Mouse (Mus musculus) forebrain, embryonic 16.5 days (tissue): ENCODE results near the gene Rplp1. TPM values are rescaled to one million over a fixed set of nuclear protein-coding genes. Genes with fewer than 3 reads are reported as not detected.

Source experiments
- ATAC-seq: fragments of 200-750 bp; cut with Nextera tagmentation; 2 replicates; pipeline ENCODE4 v1.8.0; 2017; ENCODE audit warnings: mild to moderate bottlenecking, moderate library complexity
- H3K27ac ChIP-seq: fragments of 300-500 bp; sonication (generic); 2 replicates; pipeline ENCODE4 v1.5.1; 2014; ENCODE audit warnings: low read length, control low read depth
- H3K27me3 ChIP-seq: fragments of 300-500 bp; sonication (generic); replicated peaks from 2 replicates; pipeline ENCODE4 v1.6.1; 2014; ENCODE audit warnings: low read length; ENCODE audit not compliant: control insufficient read depth, insufficient read depth
- H3K36me3 ChIP-seq: fragments of 300-500 bp; sonication (generic); 2 replicates; pipeline ENCODE4 v1.6.1; 2014; ENCODE audit not compliant: control insufficient read depth, insufficient read depth
- H3K4me1 ChIP-seq: fragments of 300-500 bp; sonication (generic); replicated peaks from 2 replicates; pipeline ENCODE4 v1.6.1; 2014; ENCODE audit warnings: low read length; ENCODE audit not compliant: control insufficient read depth, insufficient read depth
- H3K4me2 ChIP-seq: fragments of 300-500 bp; sonication (generic); 2 replicates; pipeline ENCODE4 v1.6.1; 2014; ENCODE audit warnings: mild to moderate bottlenecking, low read length, control low read depth
- H3K4me3 ChIP-seq: fragments of 300-500 bp; sonication (generic); replicated peaks from 2 replicates; pipeline ENCODE4 v1.5.1; 2014; ENCODE audit warnings: mild to moderate bottlenecking, low read length, control low read depth
- H3K9ac ChIP-seq: fragments of 300-500 bp; sonication (generic); replicated peaks from 2 replicates; pipeline ENCODE4 v1.6.1; 2014; ENCODE audit warnings: low read depth, low read length, control low read depth
- H3K9me3 ChIP-seq: fragments of 300-500 bp; sonication (generic); 2 replicates; pipeline ENCODE4 v1.6.1; 2016; ENCODE audit warnings: low read length; ENCODE audit not compliant: control insufficient read depth
- WGBS: fragments of 180-500 bp; shearing (Covaris S2); extraction: QIAGEN DNeasy Blood & Tissue Kit; methylation state at CpG from one replicate; pipeline ENCODE4 v1.1.7; 2014; 5-methylcytosine and 5-hydroxymethylcytosine counted together
- polyA plus RNA-seq: library from polyadenylated mRNA; unstranded; fragments of >200 nt; fragmentation: Nextera tagmentation; extraction: Ambion mirVana; gene quantifications from 2 replicates; pipeline ENCODE4 v1.2.1, GENCODE M21; 2015

Gene Rplp1
- polyA plus RNA-seq, 1 experiment from 2014 or later, result 804 TPM

DNA sequence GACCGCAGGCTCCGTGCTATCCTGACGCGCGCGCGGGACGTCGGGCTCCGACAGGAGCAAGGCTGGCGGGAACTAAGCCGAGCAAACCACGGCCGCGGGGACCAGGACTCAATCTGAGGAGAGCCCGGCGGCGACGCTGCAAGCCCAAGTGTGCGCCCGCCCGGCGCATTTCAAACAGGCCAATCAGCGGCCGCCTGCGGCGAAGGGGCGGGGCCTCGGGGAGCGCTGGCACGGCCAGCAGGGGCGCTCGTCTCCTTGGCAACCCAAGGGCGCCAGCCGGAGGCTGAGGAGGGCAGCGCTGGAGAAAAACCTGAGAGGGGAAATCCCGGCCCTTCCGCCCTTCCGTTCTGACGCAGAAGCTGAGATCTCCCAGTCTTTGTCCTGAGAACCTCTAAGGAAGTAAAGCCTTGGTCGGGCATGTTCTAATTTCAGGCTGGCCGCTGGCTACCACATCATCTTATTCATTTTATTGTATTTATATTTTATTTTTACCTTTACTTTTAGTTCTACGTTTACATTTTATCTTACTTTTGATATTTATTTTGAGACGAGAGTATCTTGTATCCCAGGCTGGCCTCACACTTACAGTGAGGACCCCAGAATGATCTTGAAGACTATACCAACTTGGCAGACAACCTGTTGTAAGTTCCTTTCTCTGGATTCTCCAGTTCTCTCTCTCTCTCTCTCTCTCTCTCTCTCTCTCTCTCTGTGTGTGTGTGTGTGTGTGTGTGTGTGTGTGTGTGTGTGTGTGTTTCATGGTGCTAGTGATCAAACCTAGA lies 32.5 kb upstream of the Rplp1 start, which contains the start of gene Kif23:
TSS of gene Kif23 (minus strand) at position 152 of the 779 bp plus-strand sequence.
- peak; percentile 95 for ATAC-seq

DNA sequence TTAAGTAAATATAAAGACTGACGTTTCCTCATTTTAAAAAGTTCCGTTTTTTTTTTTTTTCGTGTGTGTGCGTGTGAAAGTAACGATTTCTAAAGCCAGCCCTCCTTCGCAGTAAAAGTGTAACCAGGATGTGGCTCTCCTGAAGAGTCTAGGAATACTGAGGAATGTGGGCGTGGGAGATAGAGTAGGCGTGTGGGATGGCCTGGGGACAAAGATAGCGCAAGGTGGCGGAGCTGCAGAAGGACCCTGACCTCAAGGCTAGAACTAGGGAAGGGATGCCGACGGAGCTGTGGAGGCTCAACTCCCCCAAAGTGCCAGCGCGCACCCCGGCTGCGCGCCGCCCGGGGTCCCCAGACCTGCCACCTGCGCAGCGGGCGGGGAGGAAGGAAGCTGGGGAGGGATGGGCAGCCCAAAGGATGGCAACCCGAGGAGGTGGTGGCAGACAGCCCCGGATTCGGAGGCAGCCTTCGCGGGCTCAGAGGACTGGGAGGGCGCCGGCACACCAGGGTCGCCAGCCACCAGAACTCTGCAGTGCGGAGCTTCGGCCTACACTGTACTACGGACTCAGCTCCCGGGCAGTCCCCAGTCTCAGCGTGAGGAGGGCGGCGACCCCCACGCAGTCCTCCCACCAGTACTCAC lies 31.8 kb upstream of the Rplp1 start:
- no peaks in the 10 kb centered on the region for H3K36me3 ChIP-seq
- H3K4me3 ChIP-seq, result peak overlapping the region; percentile 73
- H3K9me3 ChIP-seq, result no peaks in the 10 kb centered on the region
- peak overlapping the region; percentile 17; the same call in 1 of the 2 replicates for H3K27ac ChIP-seq
- H3K4me2 ChIP-seq, result peak overlapping the region; percentile 99
- peak overlapping the region; percentile 73 for H3K9ac ChIP-seq
- H3K4me1 ChIP-seq, result peaks cover 10% of the 10 kb centered on the region
- no peaks in the 10 kb centered on the region for H3K27me3 ChIP-seq
- under 1% methylated on average over 37 of the region's 38 CpGs for WGBS
- peak; percentile 83 for ATAC-seq

More for the DNA sequence above, 32.5 kb upstream of the Rplp1 start, which contains the start of gene Kif23:
- Histone ChIP-seq H3K9ac (peak within 1 kb of the TSS; percentile 73), H3K4me1 (peaks cover 10% of the 10 kb centered on the region), H3K27ac (peak within 1 kb of the TSS; percentile 17; the same call in 1 of the 2 replicates), H3K36me3 (no peaks in the 10 kb centered on the region), H3K4me3 (peak within 1 kb of the TSS; percentile 73), H3K9me3 (no peaks in the 10 kb centered on the region), H3K4me2 (peak within 1 kb of the TSS; percentile 99), H3K27me3 (no peaks in the 10 kb centered on the region)
- under 1% methylated on average over 44 of the region's 44 CpGs for WGBS

GRCm38 (mm10) chr9:61941054-61941453 lies 26.7 kb upstream of the Rplp1 start:
- H3K4me2 ChIP-seq, result no peak overlapping the region
- WGBS, result 85% methylated on average over 3 of the region's 3 CpGs
- ATAC-seq, result no peak
- H3K9me3 ChIP-seq, result no peaks in the 10 kb centered on the region
- H3K4me1 ChIP-seq, result peaks cover 3% of the 10 kb centered on the region
- no peaks in the 10 kb centered on the region for H3K27me3 ChIP-seq
- no peak overlapping the region for H3K27ac ChIP-seq
- H3K4me3 ChIP-seq, result no peak overlapping the region
- H3K9ac ChIP-seq, result no peak overlapping the region
- H3K36me3 ChIP-seq, result no peaks in the 10 kb centered on the region

GRCm38 (mm10) chr9:61933333-61933732 lies 19.0 kb upstream of the Rplp1 start:
- no peak overlapping the region for H3K27ac ChIP-seq
- H3K4me1 ChIP-seq, result no peaks in the 10 kb centered on the region
- ATAC-seq, result no peak
- peaks cover 4% of the 10 kb centered on the region; the same call in 1 of the 2 replicates for H3K36me3 ChIP-seq
- no peaks in the 10 kb centered on the region for H3K9me3 ChIP-seq
- no peak overlapping the region for H3K9ac ChIP-seq
- no peak overlapping the region for H3K4me3 ChIP-seq
- no peak overlapping the region for H3K4me2 ChIP-seq
- H3K27me3 ChIP-seq, result no peaks in the 10 kb centered on the region
- WGBS, result 84% methylated on average over 2 of the region's 2 CpGs

DNA sequence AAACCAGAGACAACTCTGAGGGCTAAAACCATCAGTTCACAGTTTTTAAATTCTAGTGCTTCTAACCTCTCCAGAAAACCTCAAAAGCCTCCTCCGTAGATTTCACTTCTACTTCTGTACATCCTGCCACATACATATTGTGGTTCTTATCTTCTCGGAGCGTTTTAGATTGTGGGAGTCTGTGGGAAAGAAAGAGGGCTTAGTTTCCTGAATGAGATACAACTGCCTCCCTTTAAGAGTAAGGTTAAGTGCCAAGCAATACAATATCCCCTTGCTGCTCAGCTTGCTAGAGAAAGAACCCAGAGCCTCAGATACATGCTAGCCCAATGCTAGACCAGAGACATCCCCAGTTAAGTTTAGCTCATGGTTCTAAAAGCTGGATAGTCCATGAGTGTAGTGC lies 17.7 kb upstream of the Rplp1 start:
- Histone ChIP-seq H3K9me3 (no peaks in the 10 kb centered on the region), H3K9ac (no peak overlapping the region), H3K36me3 (peaks cover 5% of the 10 kb centered on the region; the same call in 1 of the 2 replicates), H3K4me3 (no peak overlapping the region), H3K4me1 (no peaks in the 10 kb centered on the region), H3K27me3 (no peaks in the 10 kb centered on the region), H3K27ac (no peak overlapping the region), H3K4me2 (no peak overlapping the region)
- 88% methylated on average over 3 of the region's 3 CpGs for WGBS
- ATAC-seq, result no peak

DNA sequence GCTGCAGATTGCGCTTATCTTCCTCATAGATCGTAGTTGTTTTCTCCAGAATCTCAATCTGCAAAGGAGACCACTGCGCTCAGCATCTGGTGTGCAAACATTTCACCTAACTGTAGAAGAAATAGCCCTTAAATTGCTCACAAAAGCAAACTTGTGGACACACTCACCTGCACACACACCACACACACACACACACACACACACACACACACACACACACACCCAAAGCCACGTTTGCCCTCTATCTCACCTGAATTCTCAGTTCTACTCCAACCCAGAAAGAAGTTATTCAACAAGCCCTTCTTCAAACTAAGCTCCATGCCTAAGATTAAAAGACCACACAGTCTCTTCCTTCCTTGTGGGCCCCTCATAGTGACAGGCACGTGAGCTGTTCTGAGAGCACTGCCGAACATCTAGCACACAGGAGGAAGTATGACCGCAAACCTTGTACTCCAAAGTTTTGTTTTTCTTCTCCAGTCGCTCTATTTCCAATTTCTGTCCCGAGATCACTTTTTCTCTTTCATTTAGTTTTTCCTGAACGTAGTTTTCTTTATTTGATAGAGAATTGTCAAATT lies 10.8 kb upstream of the Rplp1 start:
- no peaks in the 10 kb centered on the region for H3K9me3 ChIP-seq
- no peak overlapping the region for H3K4me3 ChIP-seq
- peaks cover 7% of the 10 kb centered on the region for H3K36me3 ChIP-seq
- no peak overlapping the region for H3K4me2 ChIP-seq
- no peak for ATAC-seq
- no peaks in the 10 kb centered on the region for H3K4me1 ChIP-seq
- H3K27me3 ChIP-seq, result no peaks in the 10 kb centered on the region
- no peak overlapping the region for H3K9ac ChIP-seq
- WGBS, result 93% methylated on average over 10 of the region's 10 CpGs
- no peak overlapping the region for H3K27ac ChIP-seq

DNA sequence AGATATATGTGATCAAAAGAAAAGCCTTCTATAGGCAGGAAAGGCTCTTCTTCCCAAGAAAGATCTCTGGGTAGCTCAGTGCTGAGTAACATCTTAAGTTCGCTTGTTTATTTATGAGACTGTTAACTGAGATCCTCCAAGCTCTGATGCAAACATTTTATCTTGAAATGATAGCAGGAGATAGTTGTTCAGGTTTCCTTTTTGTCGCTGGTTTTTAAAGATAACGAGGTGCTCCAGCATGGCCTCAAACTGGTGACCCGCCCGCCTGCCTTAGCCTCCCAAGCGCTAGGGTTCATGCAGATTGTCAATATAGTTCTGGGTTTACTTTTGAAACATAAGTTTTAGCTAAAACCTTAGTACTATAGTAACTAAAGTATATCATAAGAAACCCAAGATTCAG lies 6.0 kb upstream of the Rplp1 start:
- Histone ChIP-seq H3K4me1 (no peaks in the 10 kb centered on the region; the same call in 1 of the 2 replicates), H3K4me2 (no peak overlapping the region), H3K9me3 (no peaks in the 10 kb centered on the region), H3K27ac (no peak overlapping the region), H3K36me3 (peaks cover 6% of the 10 kb centered on the region), H3K9ac (no peak overlapping the region), H3K27me3 (no peaks in the 10 kb centered on the region), H3K4me3 (no peak overlapping the region)
- WGBS, result 88% methylated on average over 6 of the region's 6 CpGs
- ATAC-seq, result no peak

DNA sequence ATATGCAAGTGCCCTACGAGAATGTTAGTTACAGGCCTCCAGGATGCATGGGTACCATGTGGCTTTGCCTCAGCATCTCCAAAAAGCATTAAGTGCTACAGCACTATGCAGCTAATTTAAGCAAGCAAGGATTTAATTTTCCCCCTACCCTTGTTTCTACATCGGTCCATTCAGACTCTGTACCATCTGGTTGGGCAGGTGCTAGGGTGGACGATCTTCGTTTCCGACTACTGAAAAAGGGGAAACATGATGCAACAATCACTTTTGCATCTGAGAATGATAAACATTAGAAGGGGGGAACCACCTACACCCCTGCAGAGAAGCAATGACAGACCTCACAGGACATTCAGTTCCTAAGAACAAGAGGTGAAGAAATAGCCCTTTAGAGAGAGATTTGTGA lies 5.1 kb upstream of the Rplp1 start:
- H3K27me3 ChIP-seq, result no peaks in the 10 kb centered on the region
- no peak overlapping the region for H3K4me3 ChIP-seq
- H3K36me3 ChIP-seq, result peaks cover 6% of the 10 kb centered on the region
- H3K4me2 ChIP-seq, result no peak overlapping the region
- WGBS, result 92% methylated on average over 5 of the region's 5 CpGs
- H3K9me3 ChIP-seq, result no peaks in the 10 kb centered on the region
- ATAC-seq, result no peak
- H3K27ac ChIP-seq, result no peak overlapping the region
- H3K4me1 ChIP-seq, result peaks cover 4% of the 10 kb centered on the region; the same call in 1 of the 2 replicates
- H3K9ac ChIP-seq, result no peak overlapping the region

DNA sequence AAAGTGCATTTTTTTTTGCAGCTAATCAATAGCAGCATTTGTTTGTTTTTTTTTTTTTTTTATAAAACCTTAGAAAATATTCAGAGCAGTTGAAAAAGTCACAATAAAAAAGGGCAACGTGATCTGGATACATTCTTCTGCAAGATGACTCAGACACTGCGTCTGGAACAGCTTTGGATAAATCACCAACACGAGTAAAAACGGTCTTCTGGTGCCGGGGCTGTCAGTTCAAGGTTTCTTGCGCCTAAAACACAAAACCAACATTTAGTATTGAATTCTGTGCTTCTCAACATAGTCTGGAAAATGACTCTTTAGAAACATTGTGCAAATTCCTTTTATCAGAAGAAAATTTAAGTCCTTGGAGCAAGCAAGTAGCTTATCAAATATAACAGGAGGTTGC lies 3.1 kb upstream of the Rplp1 start:
- Histone ChIP-seq H3K27ac (no peak overlapping the region), H3K36me3 (peaks cover 6% of the 10 kb centered on the region), H3K4me3 (no peak overlapping the region), H3K4me1 (peaks cover 16% of the 10 kb centered on the region), H3K9ac (no peak overlapping the region), H3K4me2 (no peak overlapping the region), H3K27me3 (no peaks in the 10 kb centered on the region), H3K9me3 (no peaks in the 10 kb centered on the region)
- ATAC-seq, result no peak
- 96% methylated on average over 6 of the region's 6 CpGs for WGBS
